Mouse (Mus musculus): ENCODE measurements at regions not wholly inside any gene's neighbourhood (a gene's known extent, or its start where the extent isn't known, plus 50 kb on each side); places are given as distances from the start of the nearest gene placed in this dataset.

DNA sequence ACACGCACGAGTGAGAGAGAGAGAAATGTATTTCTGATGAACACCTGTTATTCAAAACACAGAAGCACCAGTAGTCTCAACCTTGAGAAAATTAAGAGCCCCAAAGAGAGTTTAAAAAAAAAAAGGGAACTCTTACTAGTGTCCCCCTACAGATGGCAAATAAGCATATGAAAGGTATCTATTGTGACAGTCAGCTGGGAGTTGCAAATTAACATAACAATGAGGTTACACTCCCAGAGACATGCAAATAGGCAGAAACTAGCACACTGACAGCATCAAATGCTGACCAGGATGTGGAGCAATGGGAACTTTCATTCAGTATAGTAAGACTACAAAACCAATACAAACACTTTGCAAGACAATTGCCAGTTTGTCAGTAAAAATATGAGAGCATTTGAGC, 619.1 kb upstream of the Zeb2 start:
- no peak for DNase-seq

DNA sequence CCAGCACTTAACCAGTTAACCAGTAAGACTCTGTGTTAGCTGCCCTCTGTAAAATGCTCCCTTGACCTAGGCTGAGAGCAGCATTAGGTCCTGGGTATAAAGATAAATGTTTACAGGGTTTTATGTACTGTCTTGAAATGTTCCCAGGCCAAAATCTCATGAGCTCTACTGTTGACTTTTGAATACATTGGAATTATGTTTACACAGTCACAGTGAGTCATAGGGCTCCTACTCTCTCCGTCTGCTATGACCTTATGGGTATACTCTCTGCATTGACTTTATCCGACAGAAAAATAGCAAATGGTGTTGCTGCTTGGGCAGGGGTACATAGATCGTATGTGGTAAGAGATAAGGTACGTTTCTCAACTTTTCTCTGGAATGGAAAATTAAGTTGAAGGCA, 596.8 kb upstream of the Zeb2 start:
- no peak for DNase-seq

- DNase-seq: no peak
These were observed 589.8 kb upstream of the Zeb2 start for GRCm38 (mm10) chr2:45707026-45707425.

DNA sequence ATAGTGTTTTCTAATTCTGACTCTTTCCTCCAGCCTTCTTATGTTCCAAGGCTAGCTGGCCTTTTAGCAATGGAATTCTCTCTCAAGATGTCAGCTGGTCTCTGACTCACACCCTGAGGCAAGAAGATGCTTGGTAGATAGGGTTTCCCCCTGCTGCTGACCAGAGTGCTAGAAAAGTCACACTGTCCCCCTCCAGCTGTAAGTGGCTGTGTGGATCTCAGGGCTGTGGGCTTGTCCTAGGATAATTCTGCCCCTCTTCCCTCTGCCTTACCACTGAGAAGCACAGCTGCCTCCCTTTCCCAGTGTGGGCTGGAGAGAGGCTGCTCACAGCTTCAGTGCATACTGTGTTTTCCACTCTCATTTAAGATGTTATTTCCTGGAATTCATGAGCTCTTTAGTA, 585.3 kb upstream of the Zeb2 start:
- no peak for DNase-seq

DNA sequence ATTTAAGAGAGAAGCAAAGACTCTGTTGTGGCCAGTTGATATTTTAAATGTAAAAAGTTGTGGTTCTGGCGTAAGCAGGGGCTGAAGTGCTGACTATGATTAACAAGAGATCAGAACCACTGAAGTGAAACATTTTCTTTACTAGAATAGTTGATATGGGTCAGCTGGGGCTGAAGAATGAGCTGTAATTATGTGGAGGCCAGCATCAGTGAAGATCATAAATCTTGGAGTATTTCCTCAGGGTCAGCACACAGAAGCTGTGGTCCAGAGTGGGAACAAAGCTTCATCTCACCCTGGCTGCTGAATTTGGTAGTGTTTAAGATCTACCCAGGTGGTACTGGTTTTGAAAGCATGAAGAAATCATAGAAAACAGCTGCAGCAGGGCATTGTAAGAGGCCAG, 583.4 kb upstream of the Zeb2 start:
- DNase-seq: no peak

DNA sequence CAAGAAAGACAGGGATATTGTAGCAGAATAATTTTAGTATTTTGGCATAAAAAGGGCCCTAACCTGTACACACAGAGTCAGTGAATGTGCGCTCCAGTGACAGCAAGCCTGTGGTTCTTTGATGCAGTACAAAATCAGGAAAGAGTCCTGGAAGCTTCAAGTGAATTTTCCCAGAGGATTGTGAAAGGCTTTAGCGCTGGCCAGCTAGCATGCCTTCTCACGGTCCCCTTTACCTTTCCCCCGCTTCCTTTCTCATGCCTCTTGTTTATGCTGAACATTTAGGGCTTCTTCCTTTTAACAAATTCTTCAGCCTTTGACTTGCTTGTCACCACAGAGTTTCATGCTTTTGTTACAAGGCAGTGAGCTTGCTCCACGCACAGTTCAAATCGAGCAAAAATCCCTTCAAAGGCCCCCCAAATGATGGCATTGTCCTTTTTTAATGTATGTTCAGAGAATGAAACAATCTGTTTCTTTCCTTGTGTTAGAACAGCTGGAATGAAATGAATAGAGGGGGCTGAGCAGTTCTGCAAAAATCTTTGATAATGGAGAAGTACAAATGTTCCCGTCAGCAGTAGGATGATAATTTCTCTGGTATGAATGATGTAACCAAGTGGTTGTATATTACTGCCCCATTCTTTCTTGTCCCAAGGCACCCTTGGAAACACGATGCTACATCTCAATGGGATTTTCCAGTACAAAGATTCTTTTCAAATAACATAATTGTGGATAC, 576.3 kb upstream of the Zeb2 start:
- DNase-seq: no peak

DNA sequence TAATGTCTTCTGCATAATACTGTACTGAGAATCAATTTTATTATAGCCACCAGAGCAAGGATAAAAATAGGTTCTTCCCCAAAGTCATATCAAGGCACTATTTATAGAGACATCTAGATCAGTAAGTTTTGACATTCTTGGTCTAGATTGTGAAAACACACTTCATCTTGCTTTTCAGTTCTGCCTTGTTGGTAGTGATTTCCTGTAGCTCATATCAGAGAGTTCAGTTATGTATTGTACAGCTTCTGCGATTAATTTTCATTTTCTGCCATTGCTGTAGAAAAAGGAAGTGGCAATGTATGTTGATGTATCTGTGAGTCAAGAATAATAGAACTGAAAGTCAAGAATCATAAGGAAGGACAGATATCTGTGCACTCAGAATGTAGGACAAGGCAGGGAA, 575.6 kb upstream of the Zeb2 start:
- no peak for DNase-seq

- no peak for DNase-seq
These were observed 571.8 kb upstream of the Zeb2 start for GRCm38 (mm10) chr2:45688996-45689395.

- DNase-seq: no peak
These were observed 564.1 kb upstream of the Zeb2 start for GRCm38 (mm10) chr2:45681251-45681650.

DNA sequence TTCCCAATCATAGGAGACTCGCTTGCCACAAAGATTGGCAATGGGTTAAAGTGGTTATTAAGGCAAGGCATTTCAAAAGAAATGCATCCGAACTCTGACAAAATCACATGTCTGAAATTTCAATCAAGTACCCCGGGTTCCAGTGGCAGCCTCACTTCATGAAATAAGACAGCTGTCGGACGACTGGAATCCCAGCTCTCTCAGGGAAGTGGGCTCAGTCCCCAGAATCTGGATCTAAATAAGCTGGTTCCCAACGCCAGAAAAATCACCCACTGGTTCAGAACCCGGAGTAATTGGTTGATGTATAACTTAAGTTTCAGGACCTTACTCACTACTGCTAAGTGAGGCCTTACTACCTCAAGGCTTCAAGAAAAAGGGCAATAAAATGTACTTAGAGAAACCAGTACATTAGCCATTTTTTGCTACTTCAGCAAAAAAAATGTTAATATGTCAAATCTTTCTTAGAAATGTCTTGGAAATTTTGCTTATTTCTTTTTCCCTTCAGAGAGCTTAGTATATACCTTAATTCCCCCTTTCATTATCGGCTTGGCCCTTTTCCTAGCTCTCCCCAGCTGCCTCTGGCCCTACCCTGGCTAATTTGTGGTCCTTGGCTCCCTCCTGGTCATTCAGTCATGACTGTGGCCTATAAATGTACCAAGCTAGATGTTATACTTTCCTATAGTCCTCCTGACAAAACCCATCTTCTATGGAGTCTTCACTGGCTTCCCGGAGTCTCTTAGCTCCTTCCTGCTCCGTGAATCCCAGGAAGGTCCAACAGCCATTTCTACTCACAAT, 562.1 kb upstream of the Zeb2 start:
- no peak for DNase-seq

- DNase-seq: no peak
These were observed 561.5 kb upstream of the Zeb2 start for GRCm38 (mm10) chr2:45678685-45679084.

- DNase-seq: no peak
These were observed 558.6 kb upstream of the Zeb2 start for GRCm38 (mm10) chr2:45675776-45676175.

- DNase-seq: no peak
These were observed 538.8 kb upstream of the Zeb2 start for GRCm38 (mm10) chr2:45656011-45656410.

GRCm38 (mm10) chr2:45654693-45655092, 537.5 kb upstream of the Zeb2 start:
- DNase-seq: no peak

DNA sequence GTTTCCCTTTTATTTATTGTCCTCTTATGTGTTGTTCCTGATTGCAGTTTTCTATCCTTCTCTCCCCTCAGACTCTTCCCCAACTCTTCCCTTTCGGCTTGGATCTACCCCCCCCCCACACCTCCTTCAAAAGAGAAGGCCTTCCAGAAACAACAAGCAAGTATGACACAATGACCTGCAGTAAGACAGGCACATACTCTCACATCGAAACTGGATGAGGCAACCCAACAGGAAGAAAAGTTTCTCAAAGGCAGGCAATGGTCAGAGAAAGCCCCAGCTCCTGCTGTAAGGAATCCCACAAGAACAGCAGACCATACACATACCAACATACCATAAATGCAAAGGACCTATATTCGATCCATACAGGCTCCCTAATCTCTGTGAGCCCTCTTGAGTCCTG, 535.8 kb upstream of the Zeb2 start:
- no peak for DNase-seq

- DNase-seq: no peak
These were observed 533.2 kb upstream of the Zeb2 start for GRCm38 (mm10) chr2:45650271-45650985.

DNA sequence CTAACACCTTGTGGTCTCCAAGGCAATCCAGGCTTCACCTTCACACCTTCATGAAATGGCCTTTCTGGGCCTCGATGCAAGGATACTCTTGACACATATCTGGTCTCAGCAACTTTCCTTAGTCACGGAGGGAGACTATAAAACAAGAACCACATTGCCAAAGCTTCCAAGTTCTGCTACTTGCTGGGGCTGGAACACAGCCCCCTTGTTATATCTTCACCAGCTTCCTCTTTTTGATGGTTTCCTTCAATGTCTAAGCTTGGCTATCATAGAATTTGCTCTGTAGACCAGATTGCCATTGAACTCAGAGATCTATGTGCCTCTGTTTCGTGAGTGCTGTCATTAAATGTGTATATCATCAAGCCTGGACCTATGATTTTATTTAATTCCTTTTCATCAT, 530.7 kb upstream of the Zeb2 start:
- DNase-seq: no peak

DNA sequence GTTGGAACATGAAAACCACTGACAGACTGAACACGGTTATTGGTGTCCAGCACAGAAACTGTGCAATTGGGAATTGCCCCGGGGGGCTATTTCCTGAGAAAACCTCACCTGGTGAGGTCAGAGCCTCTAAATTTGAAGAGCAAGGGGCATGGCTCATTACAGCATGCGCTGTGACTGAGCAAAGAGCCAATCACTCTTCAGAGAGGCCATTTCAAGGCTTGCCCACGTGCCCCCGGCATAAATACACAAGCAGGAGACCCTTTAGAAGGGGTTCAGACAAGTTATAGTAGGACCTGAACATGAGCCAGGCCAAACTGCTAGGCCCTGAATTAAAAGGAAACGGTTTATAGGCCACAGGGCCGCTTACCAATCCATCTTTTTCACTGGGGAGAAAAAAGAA, 512.9 kb upstream of the Zeb2 start:
- no peak for DNase-seq

GRCm38 (mm10) chr2:45629616-45630015, 512.4 kb upstream of the Zeb2 start:
- no peak for DNase-seq

DNA sequence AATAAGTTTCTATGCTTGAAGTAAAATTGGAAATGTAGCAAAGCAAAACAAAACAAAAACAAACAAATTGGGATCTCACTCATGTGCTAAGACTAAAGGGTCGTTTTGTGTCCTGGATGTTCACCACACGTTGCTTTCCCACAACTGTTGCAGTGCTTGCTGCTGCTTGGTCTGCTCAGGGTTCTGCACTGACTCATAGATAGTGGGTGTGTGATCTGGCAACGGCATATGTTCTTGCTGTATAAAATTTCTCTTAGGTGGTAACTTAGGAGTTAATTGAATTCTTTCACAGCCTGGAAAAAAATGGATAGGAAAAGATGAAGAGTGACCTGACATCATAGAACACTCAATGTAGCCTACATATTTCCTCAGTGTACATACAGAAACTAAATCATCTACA, 505.9 kb upstream of the Zeb2 start:
- no peak for DNase-seq

GRCm38 (mm10) chr2:45608926-45609325, 491.7 kb upstream of the Zeb2 start:
- no peak for DNase-seq

- DNase-seq: no peak
These were observed 490.2 kb upstream of the Zeb2 start for GRCm38 (mm10) chr2:45607393-45607792.

DNA sequence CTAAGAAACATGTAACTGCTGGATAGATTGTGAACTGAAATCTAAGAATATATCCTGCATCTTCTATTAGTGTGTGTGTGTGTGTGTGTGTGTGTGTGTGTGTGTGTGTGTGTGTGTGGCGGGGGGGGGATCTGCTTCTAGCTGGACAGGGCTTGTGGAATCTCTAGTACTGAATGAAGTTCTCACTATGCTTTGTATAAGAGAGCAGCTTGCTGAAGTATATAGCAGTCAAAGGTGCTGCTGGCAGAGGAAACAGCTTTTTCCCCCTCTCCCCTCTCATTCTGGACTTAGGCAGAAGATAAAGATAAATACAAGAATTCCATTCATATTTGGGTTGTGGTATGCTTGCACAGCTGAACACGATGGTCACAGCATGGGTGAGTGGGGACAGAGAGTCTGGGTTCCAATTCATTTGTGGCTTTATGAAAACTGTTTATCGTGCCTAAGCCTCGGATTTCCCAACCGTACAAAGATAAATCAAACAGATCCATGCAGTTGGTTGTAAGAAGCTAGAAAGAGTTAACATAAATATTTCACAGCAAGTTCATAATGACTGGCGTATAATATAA, 484.2 kb upstream of the Zeb2 start:
- DNase-seq: no peak

- no peak for DNase-seq
These were observed 476.6 kb upstream of the Zeb2 start for GRCm38 (mm10) chr2:45593765-45594164.

All from thymus, postnatal 25 days (tissue).